Mouse (Mus musculus) heart, embryonic 15.5 days (tissue): ENCODE data around the gene Plxnd1. TPM values are rescaled to one million over a fixed set of nuclear protein-coding genes. Genes with fewer than 3 reads are reported as not detected.
A peak's percentile ranks its signal among the peaks of the same experiment; 100 is the strongest.

ENCODE experiments used
- ATAC-seq: fragments of 200-750 bp; cut with Nextera tagmentation; replicated peaks from 2 replicates; pipeline ENCODE4 v1.8.0; 2017; ENCODE audit warnings: low read depth, moderate TSS enrichment; ENCODE audit not compliant: insufficient number of reproducible peaks, insufficient read depth, low FRiP score
- H3K27ac ChIP-seq: fragments of 300-500 bp; sonication (generic); 2 replicates; pipeline ENCODE4 v1.5.1; 2015; ENCODE audit warnings: mild to moderate bottlenecking, inconsistent platforms
- H3K27me3 ChIP-seq: fragments of 300-500 bp; sonication (generic); 2 replicates; pipeline ENCODE4 v1.6.1; 2015; ENCODE audit warnings: inconsistent platforms
- H3K36me3 ChIP-seq: fragments of 300-500 bp; sonication (generic); 2 replicates; pipeline ENCODE4 v1.6.1; 2015; ENCODE audit warnings: mild to moderate bottlenecking, inconsistent platforms
- H3K4me1 ChIP-seq: fragments of 300-500 bp; sonication (generic); replicated peaks from 2 replicates; pipeline ENCODE4 v1.6.1; 2015; ENCODE audit warnings: inconsistent platforms
- H3K4me2 ChIP-seq: fragments of 300-500 bp; sonication (generic); 2 replicates; pipeline ENCODE4 v1.6.1; 2015; ENCODE audit warnings: inconsistent platforms, mild to moderate bottlenecking, moderate library complexity
- H3K4me3 ChIP-seq: fragments of 300-500 bp; sonication (generic); 2 replicates; pipeline ENCODE4 v1.5.1; 2015; ENCODE audit warnings: mild to moderate bottlenecking, inconsistent platforms
- H3K9ac ChIP-seq: fragments of 300-500 bp; sonication (generic); 2 replicates; pipeline ENCODE4 v1.6.1; 2015; ENCODE audit warnings: mild to moderate bottlenecking, inconsistent platforms
- H3K9me3 ChIP-seq: fragments of 300-500 bp; sonication (generic); replicated peaks from 2 replicates; pipeline ENCODE4 v1.6.1; 2016; ENCODE audit warnings: inconsistent platforms
- WGBS: fragments of 180-500 bp; shearing (Covaris S2); methylation state at CpG from one replicate; pipeline ENCODE4 v1.1.7; 2015; ENCODE audit warnings: mixed read lengths; 5-methylcytosine and 5-hydroxymethylcytosine counted together
- polyA plus RNA-seq: library from polyadenylated mRNA; unstranded; fragments of >200 nt; fragmentation: Nextera tagmentation; extraction: Ambion mirVana; gene quantifications from 2 replicates; pipeline ENCODE4 v1.2.1, GENCODE M21; 2015

Gene Plxnd1
- polyA plus RNA-seq, 1 experiment from 2014 or later: 38.6 TPM

DNA sequence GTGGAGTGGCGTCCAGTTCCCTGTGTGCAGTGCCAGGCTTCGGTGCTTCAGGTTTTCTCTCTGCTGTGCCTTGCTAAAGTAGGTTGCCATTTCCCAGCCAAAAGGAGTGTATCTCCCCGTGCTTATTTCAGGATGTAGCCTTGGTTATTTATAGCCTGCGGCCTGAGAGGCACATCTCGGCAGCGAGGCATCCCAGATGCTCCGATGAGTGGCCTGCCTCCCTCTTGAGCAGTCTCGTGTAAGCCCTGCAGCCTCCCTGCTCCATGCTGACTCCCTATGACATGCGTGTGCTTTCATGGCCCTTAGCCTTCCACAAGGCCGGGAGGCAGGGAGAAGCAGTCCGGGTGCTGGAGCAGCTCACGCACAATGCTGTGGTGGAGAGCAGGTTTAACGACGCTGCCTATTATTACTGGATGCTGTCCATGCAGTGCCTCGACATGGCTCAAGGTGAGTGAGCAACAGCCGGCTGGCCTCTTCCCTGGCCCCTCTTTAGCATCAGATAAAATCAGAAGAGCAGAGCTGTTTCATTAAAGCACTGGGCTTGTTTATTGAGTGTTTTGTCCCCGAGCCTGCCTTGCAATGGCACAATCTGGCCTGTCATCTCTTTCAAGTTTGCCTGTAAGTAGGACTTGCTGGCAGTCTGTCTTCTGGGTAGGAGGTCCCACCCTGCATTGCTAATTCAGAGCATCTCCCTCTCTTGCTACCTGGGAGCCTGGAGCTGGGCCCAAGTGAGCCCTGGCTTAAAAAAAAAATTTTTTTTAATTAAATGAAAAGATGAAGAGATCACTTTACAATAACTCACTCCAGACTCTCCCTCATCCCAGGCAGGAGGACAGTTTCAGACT is 79.0 kb downstream of the Plxnd1 start:
- H3K4me3 ChIP-seq: no peak overlapping the region
- WGBS: 18% methylated on average over 17 of the region's 17 CpGs
- peak overlapping the region; percentile 35 for H3K4me2 ChIP-seq
- 0 out of 2 replicates have a peak overlapping the region, but pooled peaks have one; percentile 23 for H3K9ac ChIP-seq
- H3K9me3 ChIP-seq: no peaks in the 10 kb centered on the region
- H3K27me3 ChIP-seq: no peaks in the 10 kb centered on the region
- H3K36me3 ChIP-seq: no peaks in the 10 kb centered on the region
- peak; percentile 59 for ATAC-seq
- H3K4me1 ChIP-seq: peaks cover 69% of the 10 kb centered on the region
- H3K27ac ChIP-seq: peak overlapping the region; percentile 86

GRCm38 (mm10) chr6:115914511-115915202 is 80.1 kb downstream of the Plxnd1 start:
- H3K36me3 ChIP-seq: no peaks in the 10 kb centered on the region
- H3K4me1 ChIP-seq: peaks cover 69% of the 10 kb centered on the region
- 78% methylated on average over 15 of the region's 15 CpGs for WGBS
- ATAC-seq: no peak
- H3K9me3 ChIP-seq: no peaks in the 10 kb centered on the region
- H3K27me3 ChIP-seq: no peaks in the 10 kb centered on the region
- no peak overlapping the region for H3K9ac ChIP-seq
- H3K27ac ChIP-seq: peak overlapping the region; percentile 86
- no peak overlapping the region for H3K4me2 ChIP-seq
- no peak overlapping the region for H3K4me3 ChIP-seq

DNA sequence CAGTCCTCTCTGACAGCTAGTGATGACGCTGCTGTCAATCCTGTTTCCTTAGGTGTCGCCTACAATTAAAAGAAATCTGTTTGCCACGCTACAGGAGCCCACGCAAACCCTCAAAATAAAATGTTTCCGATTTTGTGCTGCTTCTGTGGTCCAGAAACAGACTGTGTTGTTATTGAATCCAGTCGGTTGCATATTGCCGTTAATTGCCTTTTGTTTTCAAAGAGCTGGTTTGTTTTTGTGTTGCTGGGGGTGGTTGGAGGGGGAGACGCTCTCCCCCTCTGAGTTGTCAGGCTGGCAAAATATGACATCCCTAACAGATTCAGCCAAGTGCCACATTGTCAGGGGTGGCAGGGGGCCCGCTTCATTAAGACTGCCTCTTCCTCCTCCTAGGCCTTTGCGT is 81.3 kb downstream of the Plxnd1 start:
- no peak overlapping the region for H3K4me2 ChIP-seq
- no peak for ATAC-seq
- no peaks in the 10 kb centered on the region for H3K36me3 ChIP-seq
- H3K4me3 ChIP-seq: no peak overlapping the region
- 85% methylated on average over 10 of the region's 10 CpGs for WGBS
- H3K27me3 ChIP-seq: no peaks in the 10 kb centered on the region
- H3K27ac ChIP-seq: no peak overlapping the region
- no peaks in the 10 kb centered on the region for H3K9me3 ChIP-seq
- no peak overlapping the region for H3K9ac ChIP-seq
- H3K4me1 ChIP-seq: peaks cover 81% of the 10 kb centered on the region

- ATAC-seq: no peak
- Histone ChIP-seq H3K4me3 (no peak overlapping the region), H3K36me3 (no peaks in the 10 kb centered on the region), H3K9me3 (no peaks in the 10 kb centered on the region), H3K4me1 (peaks cover 76% of the 10 kb centered on the region), H3K27me3 (no peaks in the 10 kb centered on the region), H3K4me2 (no peak overlapping the region), H3K9ac (no peak overlapping the region), H3K27ac (peak overlapping the region; percentile 22)
- 63% methylated on average over 6 of the region's 6 CpGs for WGBS
Observed at GRCm38 (mm10) chr6:115911763-115912162, 83.0 kb downstream of the Plxnd1 start.

DNA sequence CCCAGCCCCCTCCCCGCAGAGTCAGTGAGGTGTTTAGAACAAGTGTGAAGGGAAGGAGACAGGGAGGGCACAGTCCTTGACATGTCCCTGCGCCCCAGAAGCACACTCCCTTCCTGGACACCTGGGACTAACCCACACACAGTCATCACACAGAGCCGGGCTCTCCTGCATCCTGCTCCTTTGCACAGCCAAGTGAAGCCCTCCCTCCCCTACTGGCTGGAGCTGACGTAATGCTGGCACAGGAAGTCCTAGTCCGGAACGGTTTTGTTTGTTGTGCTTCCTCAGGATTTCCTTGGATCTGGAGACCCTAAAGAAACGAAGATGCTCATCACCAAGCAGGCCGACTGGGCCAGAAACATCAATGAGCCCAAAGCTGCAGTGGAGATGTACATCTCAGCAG is 84.9 kb downstream of the Plxnd1 start:
- no peaks in the 10 kb centered on the region for H3K27me3 ChIP-seq
- no peaks in the 10 kb centered on the region for H3K9me3 ChIP-seq
- H3K4me1 ChIP-seq: peaks cover 58% of the 10 kb centered on the region
- 51% methylated on average over 8 of the region's 8 CpGs for WGBS
- no peak overlapping the region for H3K4me3 ChIP-seq
- H3K27ac ChIP-seq: peak overlapping the region; percentile 70
- peak; percentile 65 for ATAC-seq
- H3K36me3 ChIP-seq: no peaks in the 10 kb centered on the region
- no peak overlapping the region for H3K4me2 ChIP-seq
- H3K9ac ChIP-seq: no peak overlapping the region

DNA sequence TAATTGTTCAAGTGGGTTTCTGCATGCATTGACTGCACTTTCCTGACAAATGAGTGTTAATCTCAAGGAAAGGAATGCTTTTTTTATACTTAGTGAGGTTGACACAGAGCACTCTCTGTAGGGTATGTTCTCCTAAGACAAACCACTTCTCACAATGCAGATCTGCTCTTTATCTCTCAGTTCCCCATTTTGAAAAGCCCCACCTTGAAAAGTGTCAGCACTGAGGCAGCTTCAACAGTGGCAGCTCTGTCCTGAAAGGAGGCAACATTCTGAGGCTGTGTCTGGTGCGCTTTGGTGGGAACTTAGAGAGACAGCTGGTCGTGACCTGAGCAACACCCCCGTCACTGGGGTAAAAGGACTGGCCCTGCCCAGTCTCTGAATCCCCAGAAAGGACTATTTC is 85.8 kb downstream of the Plxnd1 start:
- WGBS: 69% methylated on average over 3 of the region's 3 CpGs
- no peak overlapping the region for H3K9ac ChIP-seq

DNA sequence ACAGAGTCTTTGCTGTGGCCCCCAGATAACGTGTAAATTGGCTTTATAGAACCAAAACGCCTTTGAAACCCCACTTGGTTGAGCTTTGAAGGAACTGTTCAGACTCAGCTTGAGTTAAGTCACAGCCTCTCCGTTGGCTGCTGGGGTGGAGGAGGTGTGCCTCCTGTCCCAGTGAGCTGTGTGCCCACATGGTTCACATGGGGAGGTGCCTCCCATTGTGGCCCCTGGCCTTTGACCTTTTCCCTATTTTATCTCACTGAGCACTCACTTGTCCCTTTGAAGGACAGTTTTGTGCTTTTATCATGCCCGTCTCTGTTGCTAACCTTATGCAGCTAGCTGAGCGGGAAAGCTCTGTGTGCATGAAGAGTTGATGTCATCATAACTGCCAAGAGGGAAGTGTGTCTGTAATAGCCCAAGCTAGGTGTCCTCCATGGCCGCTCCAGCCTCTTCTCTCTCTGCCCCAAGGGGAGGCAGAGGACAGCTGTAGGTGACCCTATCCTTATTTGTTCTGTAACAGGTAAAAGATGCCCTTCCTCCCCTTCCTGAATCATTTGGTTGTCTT is 86.3 kb downstream of the Plxnd1 start:
- WGBS: 32% methylated on average over 6 of the region's 6 CpGs
- Histone ChIP-seq H3K27ac (peak overlapping the region; percentile 41; the same call in 1 of the 2 replicates), H3K4me1 (peaks cover 44% of the 10 kb centered on the region), H3K9me3 (no peaks in the 10 kb centered on the region), H3K27me3 (no peaks in the 10 kb centered on the region), H3K36me3 (no peaks in the 10 kb centered on the region), H3K4me2 (no peak overlapping the region), H3K9ac (no peak overlapping the region), H3K4me3 (no peak overlapping the region)
- ATAC-seq: no peak

More for the DNA sequence above, 85.8 kb downstream of the Plxnd1 start:
- Histone ChIP-seq H3K27ac (peak overlapping the region; percentile 41), H3K4me3 (no peak overlapping the region), H3K36me3 (no peaks in the 10 kb centered on the region), H3K4me2 (no peak overlapping the region), H3K4me1 (peaks cover 49% of the 10 kb centered on the region), H3K9me3 (no peaks in the 10 kb centered on the region), H3K27me3 (no peaks in the 10 kb centered on the region)
- ATAC-seq: no peak

DNA sequence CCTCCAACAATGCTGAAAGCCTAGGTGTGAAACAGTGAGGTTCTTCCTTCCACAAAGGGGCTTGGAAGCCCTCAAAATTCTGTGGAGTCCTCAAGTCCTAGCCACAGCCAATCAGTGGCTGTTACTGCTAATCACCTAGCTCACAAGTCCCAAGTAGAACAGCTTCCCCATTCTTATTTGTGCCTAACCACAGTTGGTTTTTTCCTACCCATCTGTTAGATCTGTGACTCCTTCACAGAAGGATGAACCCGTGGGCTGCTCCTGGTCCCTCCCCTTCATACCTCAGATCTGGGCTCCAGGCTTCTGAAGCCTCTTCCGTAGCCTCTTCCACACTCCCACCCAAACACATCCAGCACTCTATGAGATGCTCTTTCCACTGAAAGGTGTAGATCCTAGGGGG is 87.9 kb downstream of the Plxnd1 start:
- no peaks in the 10 kb centered on the region; the same call in 1 of the 2 replicates for H3K36me3 ChIP-seq
- H3K4me3 ChIP-seq: no peak overlapping the region
- ATAC-seq: no peak
- H3K9me3 ChIP-seq: no peaks in the 10 kb centered on the region
- H3K27me3 ChIP-seq: no peaks in the 10 kb centered on the region
- 69% methylated on average over 2 of the region's 2 CpGs for WGBS
- no peak overlapping the region for H3K27ac ChIP-seq
- peaks cover 36% of the 10 kb centered on the region for H3K4me1 ChIP-seq
- no peak overlapping the region for H3K9ac ChIP-seq
- no peak overlapping the region for H3K4me2 ChIP-seq

DNA sequence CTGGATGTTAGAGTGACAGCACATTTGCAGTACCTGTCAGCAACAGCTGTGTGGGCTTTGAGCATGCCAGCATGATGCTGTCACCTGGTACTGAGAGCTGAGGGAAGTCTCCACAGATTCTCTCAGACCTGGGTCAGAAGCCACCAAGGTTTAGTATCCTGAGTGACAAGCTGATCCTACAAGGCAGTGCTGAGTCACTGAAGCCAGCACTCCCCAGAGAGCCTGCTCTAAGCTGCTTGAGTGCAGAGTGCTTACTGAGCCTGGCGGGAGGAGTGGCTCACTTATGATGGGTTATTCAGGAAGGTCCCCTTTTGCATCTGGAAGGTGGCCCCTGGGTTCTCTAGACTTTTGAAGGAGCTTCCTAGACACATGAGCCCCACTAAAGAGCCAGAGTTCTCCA is 88.3 kb downstream of the Plxnd1 start:
- 66% methylated on average over 1 of the region's 1 CpGs for WGBS
- Histone ChIP-seq H3K9me3 (no peaks in the 10 kb centered on the region), H3K4me3 (no peak overlapping the region), H3K4me1 (peaks cover 36% of the 10 kb centered on the region), H3K36me3 (no peaks in the 10 kb centered on the region; the same call in 1 of the 2 replicates), H3K27ac (no peak overlapping the region), H3K9ac (no peak overlapping the region), H3K27me3 (no peaks in the 10 kb centered on the region), H3K4me2 (no peak overlapping the region)
- ATAC-seq: no peak

GRCm38 (mm10) chr6:115905568-115905967 is 89.2 kb downstream of the Plxnd1 start:
- Histone ChIP-seq H3K27me3 (no peaks in the 10 kb centered on the region), H3K4me1 (peaks cover 33% of the 10 kb centered on the region), H3K9ac (no peak overlapping the region), H3K27ac (peak overlapping the region; percentile 67; the same call in 1 of the 2 replicates), H3K4me3 (no peak overlapping the region), H3K36me3 (no peaks in the 10 kb centered on the region; the same call in 1 of the 2 replicates), H3K9me3 (no peaks in the 10 kb centered on the region), H3K4me2 (no peak overlapping the region)
- WGBS: 72% methylated on average over 6 of the region's 6 CpGs
- 0 out of 2 replicates have a peak, but pooled peaks have one; percentile 32 for ATAC-seq
